Mouse (Mus musculus): ENCODE measurements at regions not wholly inside any gene's neighbourhood (a gene's known extent, or its start where the extent isn't known, plus 50 kb on each side); places are given as distances from the start of the nearest gene placed in this dataset.

DNA sequence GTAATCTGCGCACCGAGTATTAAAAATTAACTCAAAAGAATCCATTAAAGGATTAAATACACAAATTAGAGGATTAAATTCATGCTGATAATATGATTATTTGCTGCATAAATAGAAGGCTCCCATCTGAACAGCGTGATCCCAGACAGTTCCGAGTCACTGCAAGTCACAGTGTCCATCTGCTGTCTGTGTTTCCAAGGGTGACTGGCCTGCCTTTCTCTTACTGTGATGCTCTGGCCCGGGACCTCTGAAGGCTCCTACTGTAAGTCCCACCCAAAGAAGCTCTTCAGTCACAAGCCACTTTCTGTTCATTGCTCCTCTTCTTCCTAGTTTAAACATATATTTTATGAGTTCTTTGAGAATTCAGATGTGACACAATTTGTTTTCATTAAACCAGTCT, 293.1 kb downstream of the Ice1 start:
- Histone ChIP-seq H3K27me3 (ENCODE audit: control insufficient read depth, insufficient read depth, insufficient read length) (no peaks in the 10 kb centered on the region), H3K36me3 (ENCODE audit: control insufficient read depth, insufficient read depth) (no peaks in the 10 kb centered on the region), H3K79me2 (ENCODE audit: control insufficient read depth, insufficient read depth) (no peaks in the 10 kb centered on the region), H3ac (ENCODE audit: control insufficient read depth, insufficient read length, low read depth) (no peak overlapping the region), H3K79me3 (ENCODE audit: low read depth) (no peaks in the 10 kb centered on the region), H3K4me3 (ENCODE audit: insufficient read depth, poor library complexity, severe bottlenecking) (no peak overlapping the region)
- TF ChIP-seq MYOG (IDR thresholded peaks at IDR 0.05; ENCODE audit: control insufficient read depth, extremely low read depth, insufficient read length) (no peak), USF1 (IDR thresholded peaks at IDR 0.05; ENCODE audit: low read depth) (no peak), CEBPB (IDR thresholded peaks at IDR 0.05; ENCODE audit: low read depth) (no peak), MYOD1 (IDR thresholded peaks at IDR 0.05; ENCODE audit: control insufficient read depth, insufficient read length, low read depth) (no peak), CTCF (IDR thresholded peaks at IDR 0.05; ENCODE audit: control insufficient read depth, insufficient read depth, insufficient read length) (no peak), MAX (IDR thresholded peaks at IDR 0.05) (no peak), FOSL1 (IDR thresholded peaks at IDR 0.05; ENCODE audit: insufficient read depth, low read length, poor library complexity, severe bottlenecking) (no peak)

- H3K27me3 ChIP-seq (ENCODE audit: control insufficient read depth, insufficient read depth, insufficient read length): no peaks in the 10 kb centered on the region
- H3K79me2 ChIP-seq (ENCODE audit: control insufficient read depth, insufficient read depth): no peaks in the 10 kb centered on the region
- TF ChIP-seq CEBPB (IDR thresholded peaks at IDR 0.05; ENCODE audit: low read depth) (no peak), FOSL1 (IDR thresholded peaks at IDR 0.05; ENCODE audit: insufficient read depth, low read length, poor library complexity, severe bottlenecking) (no peak), CTCF (IDR thresholded peaks at IDR 0.05; ENCODE audit: control insufficient read depth, insufficient read depth, insufficient read length) (no peak), USF1 (IDR thresholded peaks at IDR 0.05; ENCODE audit: low read depth) (no peak), MAX (IDR thresholded peaks at IDR 0.05) (no peak), MYOG (IDR thresholded peaks at IDR 0.05; ENCODE audit: control insufficient read depth, extremely low read depth, insufficient read length) (no peak), MYOD1 (IDR thresholded peaks at IDR 0.05; ENCODE audit: control insufficient read depth, insufficient read length, low read depth) (no peak)
- H3K36me3 ChIP-seq (ENCODE audit: control insufficient read depth, insufficient read depth): no peaks in the 10 kb centered on the region
- no peak overlapping the region for H3ac ChIP-seq (ENCODE audit: control insufficient read depth, insufficient read length, low read depth)
- no peaks in the 10 kb centered on the region for H3K79me3 ChIP-seq (ENCODE audit: low read depth)
- H3K4me3 ChIP-seq (ENCODE audit: insufficient read depth, poor library complexity, severe bottlenecking): no peak overlapping the region
Observed at GRCm38 (mm10) chr13:70348456-70348855, 289.0 kb downstream of the Ice1 start.

DNA sequence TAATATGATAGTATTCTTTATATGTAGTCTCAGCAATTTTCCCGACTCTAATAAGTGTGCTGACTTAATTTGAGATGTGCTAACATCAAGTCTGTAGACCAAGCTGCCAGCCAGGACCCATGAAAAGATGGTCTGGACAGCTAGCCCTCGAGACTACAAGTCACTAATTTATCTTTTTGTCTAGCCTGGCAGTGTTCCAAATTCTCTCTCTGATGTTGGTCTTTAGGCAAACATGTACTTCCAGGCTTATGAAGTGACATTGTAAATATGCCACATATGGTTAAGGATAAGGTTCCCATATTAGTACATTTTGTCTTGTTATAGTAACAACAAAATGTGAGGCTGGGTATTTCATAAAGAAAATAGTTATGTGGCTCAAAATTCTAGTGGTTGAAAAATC, 288.5 kb downstream of the Ice1 start:
- Histone ChIP-seq H3K79me3 (ENCODE audit: low read depth) (no peaks in the 10 kb centered on the region), H3K36me3 (ENCODE audit: control insufficient read depth, insufficient read depth) (no peaks in the 10 kb centered on the region), H3ac (ENCODE audit: control insufficient read depth, insufficient read length, low read depth) (no peak overlapping the region), H3K4me3 (ENCODE audit: insufficient read depth, poor library complexity, severe bottlenecking) (no peak overlapping the region), H3K27me3 (ENCODE audit: control insufficient read depth, insufficient read depth, insufficient read length) (no peaks in the 10 kb centered on the region), H3K79me2 (ENCODE audit: control insufficient read depth, insufficient read depth) (no peaks in the 10 kb centered on the region)
- TF ChIP-seq CTCF (IDR thresholded peaks at IDR 0.05; ENCODE audit: control insufficient read depth, insufficient read depth, insufficient read length) (no peak), MYOG (IDR thresholded peaks at IDR 0.05; ENCODE audit: control insufficient read depth, extremely low read depth, insufficient read length) (no peak)

- H3K27me3 ChIP-seq (ENCODE audit: control insufficient read depth, insufficient read depth, insufficient read length): no peaks in the 10 kb centered on the region
Observed at GRCm38 (mm10) chr13:70369647-70370046, 267.8 kb downstream of the Ice1 start.

GRCm38 (mm10) chr13:70380772-70381171, 256.7 kb downstream of the Ice1 start:
- no peaks in the 10 kb centered on the region for H3K36me3 ChIP-seq (ENCODE audit: control insufficient read depth, insufficient read depth)
- no peak overlapping the region for H3ac ChIP-seq (ENCODE audit: control insufficient read depth, insufficient read length, low read depth)
- no peak for TF ChIP-seq USF1 (IDR thresholded peaks at IDR 0.05; ENCODE audit: low read depth)
- TF ChIP-seq CEBPB (IDR thresholded peaks at IDR 0.05; ENCODE audit: low read depth): no peak
- TF ChIP-seq MAX (IDR thresholded peaks at IDR 0.05): no peak
- no peaks in the 10 kb centered on the region for H3K27me3 ChIP-seq (ENCODE audit: control insufficient read depth, insufficient read depth, insufficient read length)
- H3K79me3 ChIP-seq (ENCODE audit: low read depth): no peaks in the 10 kb centered on the region
- no peaks in the 10 kb centered on the region for H3K79me2 ChIP-seq (ENCODE audit: control insufficient read depth, insufficient read depth)
- no peak overlapping the region for H3K4me3 ChIP-seq (ENCODE audit: insufficient read depth, poor library complexity, severe bottlenecking)

More at GRCm38 (mm10) chr13:70369647-70370046, 267.8 kb downstream of the Ice1 start:
- H3K36me3 ChIP-seq (ENCODE audit: control insufficient read depth, insufficient read depth): no peaks in the 10 kb centered on the region
- TF ChIP-seq MYOG (IDR thresholded peaks at IDR 0.05; ENCODE audit: control insufficient read depth, extremely low read depth, insufficient read length) (no peak), MAX (IDR thresholded peaks at IDR 0.05) (no peak), CTCF (IDR thresholded peaks at IDR 0.05; ENCODE audit: control insufficient read depth, insufficient read depth, insufficient read length) (no peak), MYOD1 (IDR thresholded peaks at IDR 0.05; ENCODE audit: control insufficient read depth, insufficient read length, low read depth) (no peak), USF1 (IDR thresholded peaks at IDR 0.05; ENCODE audit: low read depth) (no peak), FOSL1 (IDR thresholded peaks at IDR 0.05; ENCODE audit: insufficient read depth, low read length, poor library complexity, severe bottlenecking) (no peak), CEBPB (IDR thresholded peaks at IDR 0.05; ENCODE audit: low read depth) (no peak)
- H3K79me2 ChIP-seq (ENCODE audit: control insufficient read depth, insufficient read depth): no peaks in the 10 kb centered on the region
- H3K79me3 ChIP-seq (ENCODE audit: low read depth): no peaks in the 10 kb centered on the region
- no peak overlapping the region for H3K4me3 ChIP-seq (ENCODE audit: insufficient read depth, poor library complexity, severe bottlenecking)
- H3ac ChIP-seq (ENCODE audit: control insufficient read depth, insufficient read length, low read depth): no peak overlapping the region

DNA sequence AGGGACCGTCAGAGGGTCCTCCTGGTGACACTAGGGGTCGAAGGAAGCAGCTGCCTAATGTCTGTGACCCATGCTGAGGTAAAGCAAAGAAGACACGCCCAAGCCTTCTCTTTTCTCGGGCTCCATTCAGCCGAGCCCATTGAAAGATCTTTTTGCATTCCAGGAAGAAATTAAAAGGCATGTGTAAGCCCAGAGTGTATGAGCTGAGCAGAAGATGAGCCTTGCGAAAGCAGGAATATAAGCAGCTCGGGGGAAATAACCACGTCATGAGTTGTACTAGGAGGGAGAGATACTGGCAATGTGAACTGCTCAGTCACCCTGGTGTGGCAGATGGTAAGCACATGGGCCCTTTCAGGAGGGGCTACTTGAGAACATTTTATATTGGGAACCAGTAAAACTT, 252.1 kb downstream of the Ice1 start:
- no peaks in the 10 kb centered on the region for H3K27me3 ChIP-seq (ENCODE audit: control insufficient read depth, insufficient read depth, insufficient read length)
- no peaks in the 10 kb centered on the region for H3K36me3 ChIP-seq (ENCODE audit: control insufficient read depth, insufficient read depth)
- H3K79me3 ChIP-seq (ENCODE audit: low read depth): no peaks in the 10 kb centered on the region
- H3ac ChIP-seq (ENCODE audit: control insufficient read depth, insufficient read length, low read depth): no peak overlapping the region
- no peak overlapping the region for H3K4me3 ChIP-seq (ENCODE audit: insufficient read depth, poor library complexity, severe bottlenecking)
- H3K79me2 ChIP-seq (ENCODE audit: control insufficient read depth, insufficient read depth): no peaks in the 10 kb centered on the region
- no peak for TF ChIP-seq MYOG (IDR thresholded peaks at IDR 0.05; ENCODE audit: control insufficient read depth, extremely low read depth, insufficient read length)
- no peak for TF ChIP-seq CEBPB (IDR thresholded peaks at IDR 0.05; ENCODE audit: low read depth)
- TF ChIP-seq MAX (IDR thresholded peaks at IDR 0.05): no peak
